26 mouse cellular contexts compared by ENCODE assay signal in genomic region chr16:17331116-17331515, GRCm38 (mm10). TPM values are rescaled to one million over a fixed set of nuclear protein-coding genes. Genes with fewer than 3 reads are reported as not detected.
DNase-seq lines count a peak whose midpoint lies in the region; ATAC-seq and TF ChIP-seq lines count a peak whose summit lies in the region.
"Had no signal": no experiment of that assay in that cellular context is flagged by ENCODE, and none has a peak within 500 bp of the region (broad histone marks: within the 10 kb centered on the region; RNA-seq: fewer than 3 reads in every experiment).

Gene Serpind1, plus strand, starts transcription at chr16:17331371.

- no peaks in the 10 kb centered on the region; the same call in 1 of the 2 replicates for H3K4me1 ChIP-seq in heart, embryonic 10.5 days
- H3K4me1 ChIP-seq in lung, adult 2 months (ENCODE audit: control insufficient read depth, insufficient read depth, low read length): no peaks in the 10 kb centered on the region
- no peaks in the 10 kb centered on the region for H3K4me1 ChIP-seq in liver, embryonic 14.5 days (replicated peaks; ENCODE audit: control insufficient read depth in 2 of 2, insufficient read depth in 2 of 2, low read length in 1 of 2)
- H3K4me1 ChIP-seq in forebrain, embryonic 12.5 days: no peaks in the 10 kb centered on the region
- H3K4me1 ChIP-seq: embryonic facial prominence, embryonic 15.5 days; forebrain, embryonic 10.5 days; heart, embryonic 15.5 days; limb, embryonic 15.5 days; midbrain, embryonic 13.5 days had no signal

- no peak for TF ChIP-seq CTCF in lung, adult 2 months (IDR thresholded peaks at IDR 0.05; ENCODE audit: insufficient read depth, low read length)
- no peak for TF ChIP-seq CTCF in liver, embryonic 14.5 days (IDR thresholded peaks at IDR 0.05; ENCODE audit: low read depth)

- peaks cover 4% of the 10 kb centered on the region; the same call in 1 of the 2 replicates for H3K36me3 ChIP-seq in heart, embryonic 10.5 days
- no peaks in the 10 kb centered on the region for H3K36me3 ChIP-seq in liver, embryonic 14.5 days (replicated peaks; ENCODE audit: control insufficient read depth, insufficient read depth, low read depth)
- H3K36me3 ChIP-seq in forebrain, embryonic 12.5 days (replicated peaks): peaks cover 10% of the 10 kb centered on the region; the same call in 1 of the 2 replicates
- H3K36me3 ChIP-seq: heart, embryonic 15.5 days had no signal

- no peak for TF ChIP-seq POLR2A in lung, adult 2 months (IDR thresholded peaks at IDR 0.05; ENCODE audit: borderline replicate concordance, extremely low read depth, low read depth, low read length)

- no peaks in the 10 kb centered on the region for H3K9me3 ChIP-seq in heart, embryonic 10.5 days
- no peaks in the 10 kb centered on the region for H3K9me3 ChIP-seq in liver, embryonic 14.5 days (ENCODE audit: control insufficient read depth, low read length)
- H3K9me3 ChIP-seq in forebrain, embryonic 12.5 days: no peaks in the 10 kb centered on the region
- H3K9me3 ChIP-seq: embryonic facial prominence, embryonic 15.5 days; forebrain, embryonic 10.5 days; G1E; heart, embryonic 15.5 days; limb, embryonic 15.5 days; megakaryocyte, embryonic 14.5 days; midbrain, embryonic 13.5 days had no signal

- no peak for TF ChIP-seq EP300 in liver, embryonic 14.5 days (IDR thresholded peaks at IDR 0.05; ENCODE audit: low read depth)

- H3K27me3 ChIP-seq in heart, embryonic 10.5 days (ENCODE audit: insufficient read depth, poor library complexity, severe bottlenecking): no peaks in the 10 kb centered on the region
- no peaks in the 10 kb centered on the region for H3K27me3 ChIP-seq in liver, embryonic 14.5 days (ENCODE audit: control insufficient read depth, insufficient read depth, low read length)
- no peaks in the 10 kb centered on the region for H3K27me3 ChIP-seq in forebrain, embryonic 12.5 days
- H3K27me3 ChIP-seq: embryonic facial prominence, embryonic 15.5 days; heart, embryonic 15.5 days; limb, embryonic 15.5 days; megakaryocyte, embryonic 14.5 days; midbrain, embryonic 13.5 days; Patski had no signal

- intact Hi-C loops in heart, postnatal 14 days (cut with DNase I): no loop called here

- H3K4me2 ChIP-seq in liver, embryonic 14.5 days (ENCODE audit: low read depth): peak within 1 kb of the TSS; percentile 33; the same call in 1 of the 2 replicates
- H3K4me2 ChIP-seq in forebrain, embryonic 12.5 days: no peak within 1 kb of the TSS
- H3K4me2 ChIP-seq: embryonic facial prominence, embryonic 15.5 days; heart, embryonic 15.5 days; hindbrain, embryonic 14.5 days; limb, embryonic 15.5 days; midbrain, embryonic 13.5 days had no signal

- no peak within 1 kb of the TSS for H3K27ac ChIP-seq in heart, embryonic 10.5 days
- H3K27ac ChIP-seq in liver, embryonic 14.5 days: no peak within 1 kb of the TSS
- no peak within 1 kb of the TSS for H3K27ac ChIP-seq in forebrain, embryonic 12.5 days
- H3K27ac ChIP-seq: embryonic facial prominence, embryonic 15.5 days; forebrain, embryonic 10.5 days; heart, embryonic 15.5 days; hindbrain, embryonic 14.5 days; limb, embryonic 15.5 days; midbrain, embryonic 13.5 days had no signal

- H3K9ac ChIP-seq in liver, embryonic 14.5 days (replicated peaks): no peak within 1 kb of the TSS
- H3K9ac ChIP-seq in forebrain, embryonic 12.5 days: no peak within 1 kb of the TSS
- H3K9ac ChIP-seq: embryonic facial prominence, embryonic 15.5 days; heart, embryonic 15.5 days; hindbrain, embryonic 14.5 days; limb, embryonic 15.5 days; midbrain, embryonic 13.5 days had no signal

- no peak within 1 kb of the TSS for H3K4me3 ChIP-seq in heart, embryonic 10.5 days
- H3K4me3 ChIP-seq in lung, adult 2 months (replicated peaks; ENCODE audit: extremely low read depth, low read depth, low read length): no peak within 1 kb of the TSS
- H3K4me3 ChIP-seq in liver, embryonic 14.5 days (ENCODE audit: insufficient read depth in 1 of 2, low read depth in 2 of 2, low read length in 2 of 2): peak within 1 kb of the TSS; percentile 12 to 74; a peak in 3 of 4 replicates
- no peak within 1 kb of the TSS for H3K4me3 ChIP-seq in forebrain, embryonic 12.5 days (replicated peaks)
- H3K4me3 ChIP-seq: embryonic facial prominence, embryonic 15.5 days; forebrain, embryonic 10.5 days; heart, embryonic 15.5 days; limb, embryonic 15.5 days; megakaryocyte, embryonic 14.5 days; midbrain, embryonic 13.5 days had no signal

- no peak for DNase-seq in heart, embryonic 10.5 days (ENCODE audit: low spot score)
- DNase-seq in heart, postnatal 14 days: no peak
- DNase-seq in lung, postnatal 36 days: peak; percentile 5
- no peak for DNase-seq in lung, adult 2 months
- peak in 1 of 3 experiments; percentile 13 for DNase-seq in liver, embryonic 14.5 days (ENCODE audit: low read depth in 3 of 3, low spot score in 3 of 3)
- DNase-seq: adrenal gland, adult 8-10 months; cerebellum, adult 8-10 months; cerebellum, postnatal 36 days; heart, postnatal 4 days; kidney, adult 9 months; kidney, postnatal 36 days; left cerebral cortex, postnatal 4 days; thymus, postnatal 14 days had no signal

- peak; percentile 37; the same call in 1 of the 2 replicates for ATAC-seq in liver, embryonic 14.5 days (ENCODE audit: insufficient read depth)
- ATAC-seq in activated CD4-positive, CD25-positive, alpha-beta regulatory T cell, adult 4 months: no peak
- ATAC-seq in forebrain, embryonic 12.5 days (ENCODE audit: low FRiP score): no peak
- ATAC-seq: inflammation-experienced regulatory T-cells, adult 6 months; midbrain, embryonic 13.5 days; Patski had no signal

- WGBS in heart, embryonic 10.5 days: 52% methylated on average over 2 of the region's 2 CpGs
- WGBS in lung, adult 2 months: 55% methylated on average over 2 of the region's 2 CpGs
- WGBS in liver, embryonic 14.5 days (ENCODE audit: insufficient replicate concordance): 44% methylated on average over 2 of the region's 2 CpGs
- 77% methylated on average over 2 of the region's 2 CpGs for WGBS in forebrain, embryonic 12.5 days

RNA-seq across cellular contexts. Expression of gene Serpind1, which starts in this region (rescaled TPM):
- 1.3 and 20.4 TPM in 2 replicates for polyA plus RNA-seq in heart, embryonic 10.5 days (2016; fragmentation: Nextera tagmentation; extraction: Ambion mirVana)
- total RNA-seq in heart, postnatal 14 days (2021): 1 to 10 TPM; 2.1 to 2.2 TPM
- polyA plus RNA-seq in lung, adult 2 months (2012; rRNA removed): 0.93 and 1.7 TPM in 2 replicates
- 101 and 113 TPM in 2 replicates for polyA plus RNA-seq in liver, embryonic 14.5 days (2012; rRNA removed)
- polyA plus RNA-seq in liver, embryonic 14.5 days (2014; fragmentation: Nextera tagmentation; extraction: Ambion mirVana): 154 and 169 TPM in 2 replicates
- polyA plus RNA-seq in activated CD4-positive, CD25-positive, alpha-beta regulatory T cell, adult 4 months (2017; shearing (Covaris generic)): under 1 TPM; 0.22 to 0.53 TPM
- 0.28 and 0.33 TPM in 2 replicates for polyA plus RNA-seq in forebrain, embryonic 12.5 days (2016; fragmentation: Nextera tagmentation; extraction: Ambion mirVana)
- polyA plus RNA-seq: G1E; testis, adult 2 months had no signal

Comparison
In these comparisons a context has a peak if more than half of its experiments do, and no peak if none do; other contexts are left out.
1. H3K4me3 ChIP-seq: peak in liver, embryonic 14.5 days (2 of 2); none in heart, embryonic 10.5 days (single experiment), lung, adult 2 months (single experiment) and forebrain, embryonic 12.5 days (single experiment).